Mouse (Mus musculus): Measurements from ENCODE around the gene Loxl4. TPM values are rescaled to one million over a fixed set of nuclear protein-coding genes. Genes with fewer than 3 reads are reported as not detected.

Gene Loxl4
- 0.08 TPM in 2 replicates for polyA plus RNA-seq (2012; rRNA removed)

DNA sequence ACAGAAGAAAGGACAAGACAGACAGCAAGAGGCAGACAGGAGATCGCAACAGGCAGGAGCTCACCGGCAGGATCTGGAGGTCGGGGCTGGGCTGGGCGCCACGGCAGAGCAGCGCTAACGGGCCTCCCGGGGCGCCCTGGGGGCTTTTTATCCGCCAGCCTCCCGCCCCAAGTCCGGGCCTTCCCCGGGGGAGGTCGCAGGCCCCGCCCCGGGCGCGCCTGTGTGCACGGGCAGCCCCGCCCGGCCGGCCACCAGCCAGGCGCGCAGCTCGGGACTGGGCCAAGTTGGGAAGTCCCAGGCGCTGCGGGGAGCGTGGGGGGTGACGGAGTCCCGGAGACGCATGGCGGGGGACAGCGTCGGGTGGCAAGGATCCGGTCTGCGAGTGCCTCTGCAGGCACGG lies at the start of gene Loxl4:
Loxl4 (minus strand) TSS at position 160 of the 400 bp plus-strand sequence.
- Histone ChIP-seq H3K4me1 (ENCODE audit: control insufficient read depth, insufficient read depth, low read length) (no peaks in the 10 kb centered on the region), H3K27ac (ENCODE audit: insufficient read depth, low read length) (no peak within 1 kb of the TSS), H3K4me3 (ENCODE audit: insufficient read depth, low read length) (no peak within 1 kb of the TSS)
- no peak for TF ChIP-seq CTCF (IDR thresholded peaks at IDR 0.05; ENCODE audit: extremely low read depth, insufficient read depth, low read length)
- no peak for TF ChIP-seq POLR2A (IDR thresholded peaks at IDR 0.05; ENCODE audit: extremely low read depth, insufficient read depth, low read length)

DNA sequence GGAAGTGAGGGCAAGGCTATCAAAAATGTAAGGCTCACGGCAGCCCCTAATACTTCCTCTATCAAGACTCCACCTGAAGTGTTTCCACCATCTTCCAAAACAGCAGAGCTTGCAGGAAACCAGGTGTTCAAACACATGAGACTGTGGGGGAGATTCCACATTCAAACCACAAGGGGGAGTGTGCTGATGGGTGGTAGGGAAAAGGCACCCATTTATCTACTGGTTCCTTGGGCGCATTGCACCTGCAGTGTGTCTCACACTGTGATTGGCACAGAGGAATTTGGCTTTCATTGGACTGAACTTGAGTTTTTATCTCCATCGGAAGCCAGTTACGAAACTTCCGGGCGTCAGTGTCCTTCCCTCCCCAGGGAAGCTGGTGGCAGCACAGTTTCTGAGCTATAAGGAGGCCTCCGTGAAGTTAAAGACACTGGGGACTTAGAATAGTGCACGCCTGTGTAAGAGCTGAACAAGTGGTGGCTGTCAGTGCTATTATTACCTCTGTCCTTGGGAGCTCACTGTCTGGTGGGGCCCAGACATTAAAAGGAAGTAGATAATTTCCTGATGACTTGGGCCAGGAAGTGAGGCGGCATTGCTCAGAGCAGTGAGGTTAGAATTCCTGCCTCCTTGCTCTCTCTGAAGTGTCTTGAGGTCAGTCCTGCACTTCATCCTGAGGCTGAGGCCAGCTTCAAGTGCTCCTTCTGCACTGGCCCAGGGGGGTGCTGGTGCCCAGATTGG lies 49.0 kb upstream of the Loxl4 start:
- Histone ChIP-seq H3K4me3 (ENCODE audit: insufficient read depth, low read length) (no peak overlapping the region), H3K27ac (ENCODE audit: insufficient read depth, low read length) (no peak overlapping the region), H3K4me1 (ENCODE audit: control insufficient read depth, insufficient read depth, low read length) (no peaks in the 10 kb centered on the region)
- TF ChIP-seq CTCF (IDR thresholded peaks at IDR 0.05; ENCODE audit: extremely low read depth, insufficient read depth, low read length) (peak; percentile 44; the same call in 1 of the 2 replicates), POLR2A (IDR thresholded peaks at IDR 0.05; ENCODE audit: extremely low read depth, insufficient read depth, low read length) (no peak)

DNA sequence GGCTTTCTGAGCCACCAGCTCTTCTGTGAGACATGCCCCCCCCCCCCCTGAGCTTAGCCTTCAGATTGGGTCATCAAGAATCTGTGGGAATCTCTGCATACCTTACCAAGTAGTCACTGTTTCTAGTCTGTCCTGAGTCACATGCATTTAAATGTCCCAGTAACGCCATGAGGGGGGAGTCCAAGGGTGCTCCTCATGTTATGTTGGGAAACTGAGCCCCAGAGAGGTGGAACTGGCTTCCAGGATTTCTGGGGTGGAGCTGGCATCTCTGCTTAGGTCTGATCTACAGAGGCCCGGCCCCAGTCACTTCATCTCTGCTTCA lies 47.6 kb upstream of the Loxl4 start:
- Histone ChIP-seq H3K4me3 (ENCODE audit: insufficient read depth, low read length) (no peak overlapping the region), H3K27ac (ENCODE audit: insufficient read depth, low read length) (no peak overlapping the region), H3K4me1 (ENCODE audit: control insufficient read depth, insufficient read depth, low read length) (no peaks in the 10 kb centered on the region)
- TF ChIP-seq POLR2A (IDR thresholded peaks at IDR 0.05; ENCODE audit: extremely low read depth, insufficient read depth, low read length): no peak
- no peak for TF ChIP-seq CTCF (IDR thresholded peaks at IDR 0.05; ENCODE audit: extremely low read depth, insufficient read depth, low read length)

DNA sequence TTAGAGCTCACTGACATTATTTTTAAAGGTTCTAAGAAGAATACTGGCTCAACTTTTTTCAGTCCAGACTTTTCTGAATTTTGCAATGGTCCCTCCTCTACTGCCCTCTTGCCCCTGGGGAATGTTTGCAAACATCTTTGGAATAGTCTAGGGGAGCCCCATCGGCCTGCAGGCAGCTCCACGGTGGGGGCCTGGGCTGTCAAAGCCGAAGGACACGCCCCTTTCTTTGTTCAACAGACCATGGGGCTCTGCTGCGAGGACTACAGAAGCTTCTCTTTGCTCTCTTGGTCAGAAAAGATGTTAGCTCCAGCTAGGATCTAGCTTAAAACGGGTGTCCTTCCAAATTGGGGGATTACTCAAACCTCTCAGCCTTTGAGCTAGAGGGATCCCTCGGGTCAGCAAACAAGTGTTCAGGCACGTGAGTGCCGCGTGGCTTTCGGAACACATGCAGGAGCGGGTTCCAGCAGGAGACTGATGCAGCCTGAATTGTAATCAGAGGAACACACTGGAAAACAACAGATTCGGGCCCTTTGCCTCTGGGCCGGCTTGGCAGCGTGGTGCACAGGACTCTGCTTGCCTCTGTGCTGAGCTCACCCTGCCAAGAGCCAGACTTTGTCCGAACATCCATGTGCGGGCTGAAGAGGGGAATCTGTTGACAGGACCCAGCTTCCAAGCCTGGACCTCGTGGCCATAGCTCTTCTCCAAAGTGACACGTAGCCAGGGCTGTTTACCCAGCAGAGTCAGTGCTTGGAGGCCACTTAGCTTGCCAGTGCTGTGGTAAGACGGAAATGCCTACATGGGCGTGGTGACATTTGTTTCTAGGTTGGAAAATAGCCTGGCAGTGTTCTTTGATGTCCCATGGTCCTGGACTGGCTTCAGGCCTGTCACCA lies 47.0 kb upstream of the Loxl4 start:
- no peak overlapping the region for H3K4me3 ChIP-seq (ENCODE audit: insufficient read depth, low read length)
- TF ChIP-seq CTCF (IDR thresholded peaks at IDR 0.05; ENCODE audit: extremely low read depth, insufficient read depth, low read length) (no peak), POLR2A (IDR thresholded peaks at IDR 0.05; ENCODE audit: extremely low read depth, insufficient read depth, low read length) (no peak)
- no peaks in the 10 kb centered on the region for H3K4me1 ChIP-seq (ENCODE audit: control insufficient read depth, insufficient read depth, low read length)
- no peak overlapping the region for H3K27ac ChIP-seq (ENCODE audit: insufficient read depth, low read length)

DNA sequence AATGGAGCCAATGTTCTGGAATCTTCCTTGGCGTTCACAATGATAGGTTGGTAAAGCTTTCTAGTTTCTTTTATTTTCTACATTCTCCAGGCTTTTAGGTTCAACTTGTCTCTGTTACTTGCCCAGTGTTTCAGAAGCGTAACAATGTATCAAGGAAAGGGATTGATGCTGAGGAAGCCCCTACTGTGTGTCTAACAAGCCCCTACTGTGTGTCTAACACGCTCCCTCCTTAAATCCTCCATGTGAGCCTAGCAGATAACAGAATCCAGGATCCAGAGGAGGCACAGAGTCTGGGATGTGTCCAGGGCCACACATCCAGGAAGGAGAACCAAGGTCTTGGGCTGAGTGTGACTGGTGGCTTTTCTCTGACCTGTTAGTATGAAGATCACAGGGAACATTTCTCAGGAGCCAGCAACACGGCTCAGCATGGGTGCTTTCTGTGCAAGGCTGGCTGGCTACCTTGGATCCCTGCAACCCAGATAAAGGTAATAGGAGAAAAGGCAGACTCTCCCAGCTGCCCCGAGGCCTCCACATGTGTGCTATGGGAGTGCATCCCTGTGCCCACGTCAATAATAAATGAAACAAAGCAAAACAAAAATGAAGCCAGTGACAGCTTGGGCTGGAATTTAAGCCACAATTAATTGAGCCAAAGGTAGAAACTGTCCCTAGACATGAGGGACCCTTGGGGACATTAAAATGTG lies 46.0 kb upstream of the Loxl4 start:
- TF ChIP-seq CTCF (IDR thresholded peaks at IDR 0.05; ENCODE audit: extremely low read depth, insufficient read depth, low read length): no peak
- no peak for TF ChIP-seq POLR2A (IDR thresholded peaks at IDR 0.05; ENCODE audit: extremely low read depth, insufficient read depth, low read length)
- Histone ChIP-seq H3K4me3 (ENCODE audit: insufficient read depth, low read length) (no peak overlapping the region), H3K27ac (ENCODE audit: insufficient read depth, low read length) (no peak overlapping the region), H3K4me1 (ENCODE audit: control insufficient read depth, insufficient read depth, low read length) (no peaks in the 10 kb centered on the region)

DNA sequence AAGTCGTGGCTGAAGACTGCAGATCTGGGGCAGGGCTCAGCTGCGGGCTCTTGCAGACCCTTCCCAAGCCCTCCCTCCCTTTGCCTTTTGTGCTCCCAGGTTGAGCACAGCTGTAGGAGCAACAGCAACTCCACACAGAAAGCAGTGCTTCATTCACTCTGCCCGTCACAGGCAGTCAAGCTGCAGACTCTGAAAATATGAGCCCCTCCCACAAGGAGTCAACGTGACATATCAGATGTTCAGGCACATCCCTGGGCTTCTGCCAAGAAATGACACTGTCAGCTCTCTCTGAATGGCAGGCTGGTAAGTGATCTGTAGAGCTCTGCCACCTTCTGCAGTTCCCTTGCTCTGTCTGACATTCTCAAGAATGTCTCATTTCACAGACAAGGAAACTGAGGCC lies 45.2 kb upstream of the Loxl4 start:
- no peak overlapping the region for H3K27ac ChIP-seq (ENCODE audit: insufficient read depth, low read length)
- TF ChIP-seq POLR2A (IDR thresholded peaks at IDR 0.05; ENCODE audit: extremely low read depth, insufficient read depth, low read length) (no peak), CTCF (IDR thresholded peaks at IDR 0.05; ENCODE audit: extremely low read depth, insufficient read depth, low read length) (no peak)
- no peak overlapping the region for H3K4me3 ChIP-seq (ENCODE audit: insufficient read depth, low read length)
- H3K4me1 ChIP-seq (ENCODE audit: control insufficient read depth, insufficient read depth, low read length): no peaks in the 10 kb centered on the region

DNA sequence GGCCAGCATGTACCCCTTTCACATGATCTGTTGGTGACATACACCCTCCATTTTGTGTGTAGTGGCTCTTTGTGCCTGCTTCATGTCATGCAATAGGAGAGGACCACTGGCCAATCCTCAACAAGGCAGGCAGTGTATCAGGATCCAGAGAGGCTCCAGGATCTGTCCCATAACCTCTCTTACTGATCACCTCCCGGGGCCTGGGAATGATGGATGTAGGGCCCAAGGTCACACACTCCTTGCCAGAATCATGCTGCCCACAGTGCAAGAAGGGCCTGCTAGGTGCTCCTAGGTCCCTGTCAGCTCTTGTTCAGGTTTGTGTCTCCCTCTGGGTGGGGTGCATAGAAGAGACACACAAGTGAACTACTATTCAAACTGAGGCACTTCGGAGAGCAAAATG lies 44.7 kb upstream of the Loxl4 start:
- TF ChIP-seq CTCF (IDR thresholded peaks at IDR 0.05; ENCODE audit: extremely low read depth, insufficient read depth, low read length) (no peak), POLR2A (IDR thresholded peaks at IDR 0.05; ENCODE audit: extremely low read depth, insufficient read depth, low read length) (no peak)
- Histone ChIP-seq H3K27ac (ENCODE audit: insufficient read depth, low read length) (no peak overlapping the region), H3K4me1 (ENCODE audit: control insufficient read depth, insufficient read depth, low read length) (no peaks in the 10 kb centered on the region), H3K4me3 (ENCODE audit: insufficient read depth, low read length) (no peak overlapping the region)

DNA sequence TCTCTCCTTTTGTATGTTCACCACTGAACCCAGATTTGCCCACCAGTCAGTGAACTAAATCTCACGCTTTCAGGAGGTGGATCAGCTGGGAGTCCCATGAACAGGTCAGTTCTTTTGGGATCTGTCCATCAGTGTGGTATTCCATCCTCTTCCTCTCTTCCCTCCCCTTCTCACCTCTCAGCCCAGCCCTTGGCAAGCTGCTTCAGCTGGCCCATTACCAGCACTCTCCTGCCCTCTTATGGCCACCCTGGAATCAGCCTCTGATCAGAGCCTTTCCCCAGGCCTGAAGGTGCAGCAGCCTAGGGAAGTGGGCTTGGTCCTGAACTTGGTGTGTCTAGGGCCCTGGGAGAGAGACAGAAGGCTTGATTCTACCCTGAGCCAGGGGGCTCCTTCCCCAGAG lies 42.4 kb upstream of the Loxl4 start:
- Histone ChIP-seq H3K4me3 (ENCODE audit: insufficient read depth, low read length) (no peak overlapping the region), H3K27ac (ENCODE audit: insufficient read depth, low read length) (no peak overlapping the region), H3K4me1 (ENCODE audit: control insufficient read depth, insufficient read depth, low read length) (no peaks in the 10 kb centered on the region)
- TF ChIP-seq POLR2A (IDR thresholded peaks at IDR 0.05; ENCODE audit: extremely low read depth, insufficient read depth, low read length) (no peak), CTCF (IDR thresholded peaks at IDR 0.05; ENCODE audit: extremely low read depth, insufficient read depth, low read length) (peak; percentile 83)

DNA sequence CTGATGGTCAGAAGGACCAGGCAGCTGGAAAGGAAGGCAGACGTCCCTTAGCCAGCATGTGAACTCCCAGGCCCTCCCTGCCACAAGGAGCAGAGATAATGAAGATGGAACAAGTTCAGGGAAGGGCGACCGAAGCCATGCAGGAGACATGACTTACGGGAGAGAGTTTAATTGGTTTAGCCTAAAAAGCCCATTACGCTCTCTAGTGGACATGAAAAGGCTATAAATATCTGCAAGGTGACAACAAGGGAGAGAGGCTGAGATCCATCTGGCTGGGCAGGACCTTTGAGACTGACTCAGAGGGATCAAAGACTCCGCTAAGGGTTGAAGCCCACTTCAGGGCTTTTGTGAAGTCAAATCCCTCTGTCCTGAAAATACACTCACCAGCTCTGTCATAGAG lies 40.5 kb upstream of the Loxl4 start:
- TF ChIP-seq CTCF (IDR thresholded peaks at IDR 0.05; ENCODE audit: extremely low read depth, insufficient read depth, low read length): no peak
- no peak for TF ChIP-seq POLR2A (IDR thresholded peaks at IDR 0.05; ENCODE audit: extremely low read depth, insufficient read depth, low read length)

More for the DNA sequence above, 40.5 kb upstream of the Loxl4 start:
- Histone ChIP-seq H3K4me3 (ENCODE audit: insufficient read depth, low read length) (no peak overlapping the region), H3K4me1 (ENCODE audit: control insufficient read depth, insufficient read depth, low read length) (no peaks in the 10 kb centered on the region), H3K27ac (ENCODE audit: insufficient read depth, low read length) (no peak overlapping the region)
